Mouse (Mus musculus) brain, embryonic 14.5 days (tissue): Measurements from ENCODE around the gene Akap7.
A peak's percentile ranks its signal among the peaks of the same experiment; 100 is the strongest.

ENCODE experiments used
- CTCF ChIP-seq: fragments of 200-500 bp; IDR thresholded peaks from 2 replicates; pipeline ENCODE4 v1.5.1; 2012; ENCODE audit warnings: inconsistent platforms, mild to moderate bottlenecking, moderate library complexity, borderline replicate concordance; ENCODE audit not compliant: insufficient read depth, insufficient read length; ENCODE audit errors: extremely low read depth
- POLR2A ChIP-seq: fragments of 200-500 bp; IDR thresholded peaks from 2 replicates; pipeline ENCODE4 v1.6.1; 2012; ENCODE audit warnings: mild to moderate bottlenecking, inconsistent platforms, borderline replicate concordance; ENCODE audit not compliant: poor library complexity, insufficient read depth, insufficient read length, severe bottlenecking; ENCODE audit errors: extremely low read depth

DNA sequence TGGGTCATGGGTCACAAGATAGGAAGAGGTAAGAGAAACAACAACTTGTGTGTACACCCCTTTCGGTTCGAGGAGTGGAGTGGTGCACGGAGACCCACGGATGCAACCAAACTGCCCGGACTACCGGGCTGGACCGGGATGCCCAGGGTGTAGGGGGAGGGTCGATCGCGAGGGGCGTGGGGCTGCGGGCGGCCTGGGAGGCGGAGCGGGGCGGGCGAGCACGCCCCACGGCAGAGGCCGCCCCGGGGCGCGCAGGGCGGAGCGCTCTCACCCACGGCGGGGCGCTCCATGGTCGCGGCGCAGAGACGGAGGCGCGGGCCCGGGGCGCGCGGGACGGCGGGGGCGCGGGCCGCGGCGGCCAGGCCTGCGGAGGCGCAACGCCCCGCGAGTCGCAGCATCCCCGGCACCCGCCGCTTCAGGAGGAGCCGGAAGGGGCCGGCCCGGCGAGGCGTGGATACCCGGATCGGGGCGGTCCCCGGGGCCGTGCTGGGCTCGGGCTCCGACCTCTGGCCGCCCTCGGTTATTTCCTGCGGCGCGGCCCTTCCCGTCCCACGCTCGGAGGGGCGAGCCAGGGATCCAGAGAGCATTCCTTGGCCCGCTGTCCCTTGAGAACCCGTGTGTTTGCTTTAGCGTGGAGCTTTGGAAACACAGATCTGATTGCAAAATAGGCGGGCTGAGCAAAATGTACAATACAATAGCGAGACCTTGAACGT lies 10.9 kb downstream of the Akap7 start:
- TF ChIP-seq CTCF (no peak), POLR2A (peak; percentile 74)
